Mouse (Mus musculus) liver, embryonic 14.5 days (tissue): ENCODE results near the gene Skap2.

Source experiments
- CTCF ChIP-seq: IDR thresholded peaks from 2 replicates; pipeline ENCODE4 v1.5.1; 2016; ENCODE audit warnings: antibody characterized with exemption, low read depth, control low read depth
- EP300 ChIP-seq: IDR thresholded peaks from 2 replicates; pipeline ENCODE4 v1.6.1; 2016; ENCODE audit warnings: antibody characterized with exemption, low read depth

DNA sequence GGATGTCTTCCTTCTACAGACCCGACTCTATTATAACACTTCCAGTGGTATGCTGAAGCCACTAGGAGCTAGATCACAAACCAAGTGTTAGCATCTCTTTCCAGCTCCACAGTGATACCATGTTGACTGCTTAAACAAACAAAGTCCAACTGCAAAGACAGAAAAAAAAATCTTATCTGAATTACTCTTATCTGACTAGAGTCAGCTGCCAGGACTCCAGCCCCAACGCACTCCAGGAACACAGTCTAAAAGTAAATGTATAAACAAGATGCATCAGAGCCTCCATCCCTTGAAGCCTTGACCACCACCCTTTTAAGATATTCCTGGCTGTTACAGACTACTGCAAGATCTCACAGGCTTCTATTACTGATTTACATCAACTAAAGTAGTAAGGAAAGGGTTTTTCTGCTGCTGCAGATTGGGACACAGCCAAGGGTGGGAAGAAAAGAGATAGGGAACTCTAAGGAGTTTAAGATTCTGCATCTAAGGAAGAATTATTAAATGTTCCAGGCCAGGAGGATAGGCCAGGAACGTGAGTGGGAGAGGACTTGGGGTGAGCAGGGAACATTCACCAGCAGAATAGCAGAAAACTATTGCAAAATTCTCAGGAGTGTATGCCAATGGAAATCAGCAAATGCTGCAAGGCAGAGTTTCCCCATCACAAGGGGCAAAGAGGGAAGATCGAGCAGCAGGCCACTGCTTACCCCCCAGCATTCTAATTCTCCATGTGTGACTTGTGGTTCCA lies 56.1 kb downstream of the Skap2 start:
- TF ChIP-seq CTCF (no peak), EP300 (no peak)
